In genomic region chr13:103772917-103773316, GRCm38 (mm10) we compare ENCODE assay signal across 7 mouse cellular contexts. TPM values are rescaled to one million over a fixed set of nuclear protein-coding genes. Genes with fewer than 3 reads are reported as not detected.
DNase-seq lines count a peak whose midpoint lies in the region; ATAC-seq lines count a peak whose summit lies in the region.

No protein-coding gene starts in this region.

- peak overlapping the region; percentile 59 for H3K4me2 ChIP-seq in lung, embryonic 16.5 days (ENCODE audit: low read depth, low read length)
- H3K4me2 ChIP-seq in liver, embryonic 16.5 days (ENCODE audit: low read depth, low read length), result peak overlapping the region; percentile 81

- no peak for DNase-seq in lung, postnatal 36 days
- peak; percentile 40 for DNase-seq in cerebellum, adult 9-10 months
- peak; percentile 22 for DNase-seq in heart, postnatal 4 days
- no peak for DNase-seq in thymus, adult 18-20 months
- DNase-seq in spleen, postnatal 36 days (ENCODE audit: low spot score in 2 of 2), result no peak

- no peaks in the 10 kb centered on the region for H3K27me3 ChIP-seq in lung, embryonic 16.5 days (ENCODE audit: control insufficient read depth, insufficient read depth, low read depth, low read length)
- no peaks in the 10 kb centered on the region for H3K27me3 ChIP-seq in liver, embryonic 16.5 days (ENCODE audit: control insufficient read depth, insufficient read depth, low read depth, low read length)

- H3K9ac ChIP-seq in lung, embryonic 16.5 days (ENCODE audit: low read length), result peak overlapping the region; percentile 6
- H3K9ac ChIP-seq in liver, embryonic 16.5 days (ENCODE audit: low read depth, low read length), result peak overlapping the region; percentile 57

- no peaks in the 10 kb centered on the region; the same call in 1 of the 2 replicates for H3K36me3 ChIP-seq in lung, embryonic 16.5 days (ENCODE audit: control insufficient read depth, insufficient read depth, low read length)
- no peaks in the 10 kb centered on the region for H3K36me3 ChIP-seq in liver, embryonic 16.5 days (ENCODE audit: control insufficient read depth, insufficient read depth)

- no peak overlapping the region for H3K27ac ChIP-seq in lung, embryonic 16.5 days (ENCODE audit: low read length)
- no peak overlapping the region for H3K27ac ChIP-seq in liver, embryonic 16.5 days (ENCODE audit: low read length)

- ATAC-seq in lung, embryonic 16.5 days (ENCODE audit: low read depth), result no peak
- no peak for ATAC-seq in liver, embryonic 16.5 days (ENCODE audit: low read depth)

- no peaks in the 10 kb centered on the region for H3K9me3 ChIP-seq in lung, embryonic 16.5 days (ENCODE audit: control insufficient read depth, low read length)
- no peaks in the 10 kb centered on the region for H3K9me3 ChIP-seq in liver, embryonic 16.5 days (replicated peaks; ENCODE audit: control insufficient read depth, low read length)

- 13% methylated on average over 5 of the region's 5 CpGs for WGBS in lung, embryonic 16.5 days
- 39% methylated on average over 5 of the region's 5 CpGs for WGBS in liver, embryonic 16.5 days (ENCODE audit: insufficient replicate concordance)

- H3K4me3 ChIP-seq in lung, embryonic 16.5 days (ENCODE audit: low read length), result peak overlapping the region; percentile 31
- H3K4me3 ChIP-seq in liver, embryonic 16.5 days (ENCODE audit: low read depth, low read length), result peak overlapping the region; percentile 87

- H3K4me1 ChIP-seq in lung, embryonic 16.5 days (replicated peaks; ENCODE audit: control insufficient read depth, insufficient read depth, low read length), result peaks cover 13% of the 10 kb centered on the region
- peaks cover 21% of the 10 kb centered on the region for H3K4me1 ChIP-seq in liver, embryonic 16.5 days (ENCODE audit: control insufficient read depth, low read depth, low read length)

RNA-seq across cellular contexts. Expression of gene Srek1, which starts 1.5 kb away (rescaled TPM):
- polyA plus RNA-seq in lung, embryonic 16.5 days (2015; fragmentation: Nextera tagmentation; extraction: Ambion mirVana), result 65.7 and 72.1 TPM in 2 replicates
- 10 to 100 TPM; 40.9 to 50.4 TPM for total RNA-seq in heart, postnatal 4 days (2021)
- polyA plus RNA-seq in liver, embryonic 16.5 days (2015; fragmentation: Nextera tagmentation; extraction: Ambion mirVana), result 17.3 and 17.6 TPM in 2 replicates

Comparison
In these comparisons a context has a peak if more than half of its experiments do, and no peak if none do; other contexts are left out.
1. DNase-seq: peak in cerebellum, adult 9-10 months (single experiment) and heart, postnatal 4 days (single experiment); none in lung, postnatal 36 days (single experiment), thymus, adult 18-20 months (0 of 2) and spleen, postnatal 36 days (0 of 2).